In the genomic region with DNA sequence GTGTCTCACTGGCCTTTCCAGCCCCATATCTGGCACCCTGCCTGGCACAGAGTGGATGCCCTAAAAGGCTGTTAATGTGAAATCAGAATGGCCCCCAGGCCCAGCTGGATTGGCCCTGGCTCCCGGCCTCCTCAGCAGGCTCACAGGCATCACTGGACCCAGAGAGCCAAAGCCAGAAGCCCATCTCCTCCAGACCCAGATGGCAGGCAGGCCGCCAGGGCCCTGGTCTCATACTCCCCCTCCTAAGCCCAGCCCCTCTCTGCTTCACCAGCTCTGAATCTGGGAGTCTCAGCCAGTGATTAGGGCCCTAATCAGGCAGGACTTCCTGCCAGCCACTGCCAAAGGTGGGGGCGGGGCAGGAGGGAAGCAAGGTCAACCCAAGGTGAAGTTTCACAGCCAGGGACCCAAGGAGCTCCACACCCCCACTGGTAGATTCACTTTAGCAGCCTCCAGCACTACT, we compare ENCODE assay signal across 8 mouse cellular contexts.
DNase-seq lines count a peak whose midpoint lies in the region; ATAC-seq and TF ChIP-seq lines count a peak whose summit lies in the region.

No protein-coding gene starts in this region.

- no peak overlapping the region; the same call in 1 of the 2 replicates for H3K27ac ChIP-seq in forebrain, postnatal 0 days (ENCODE audit: low read depth, low read length)
- H3K27ac ChIP-seq in hindbrain, postnatal 0 days: peak overlapping the region; percentile 64
- 0 out of 2 replicates have a peak overlapping the region, but pooled peaks have one; percentile 47 for H3K27ac ChIP-seq in liver, embryonic 13.5 days

- peak; percentile 69 for ATAC-seq in forebrain, postnatal 0 days
- peak; percentile 66 for ATAC-seq in hindbrain, postnatal 0 days
- ATAC-seq in liver, embryonic 13.5 days (ENCODE audit: low read depth): peak; percentile 22; the same call in 1 of the 2 replicates
- ATAC-seq in monocyte, adult 5-6 weeks (replicated peaks; ENCODE audit: insufficient number of reproducible peaks, low FRiP score, low TSS enrichment, poor library complexity, severe bottlenecking): no peak

- H3K27me3 ChIP-seq in forebrain, postnatal 0 days (ENCODE audit: insufficient read depth, low read length): no peaks in the 10 kb centered on the region
- no peaks in the 10 kb centered on the region; the same call in 1 of the 2 replicates for H3K27me3 ChIP-seq in hindbrain, postnatal 0 days (ENCODE audit: insufficient read depth, low read length)
- H3K27me3 ChIP-seq in liver, embryonic 13.5 days: peaks cover 15% of the 10 kb centered on the region

- no peaks in the 10 kb centered on the region for H3K36me3 ChIP-seq in forebrain, postnatal 0 days (ENCODE audit: insufficient read depth)
- no peaks in the 10 kb centered on the region for H3K36me3 ChIP-seq in hindbrain, postnatal 0 days (ENCODE audit: insufficient read depth, low read length)
- no peaks in the 10 kb centered on the region for H3K36me3 ChIP-seq in liver, embryonic 13.5 days

- peak; percentile 45 to 52 for DNase-seq in right cerebral cortex, postnatal 10 days (ENCODE audit: low spot score in 2 of 2)
- no peak for DNase-seq in right cerebral cortex, postnatal 14 days
- peak; percentile 46 for DNase-seq in forebrain, postnatal 0 days
- peak; percentile 78 for DNase-seq in hindbrain, postnatal 0 days (ENCODE audit: low spot score)
- no peak for DNase-seq in liver, embryonic 13.5 days
- peak; percentile 52 for DNase-seq in ovary, postnatal 10 days (ENCODE audit: low spot score)
- DNase-seq in cerebellum, adult 11-12 months: no peak

- no peak overlapping the region for H3K4me2 ChIP-seq in forebrain, postnatal 0 days (ENCODE audit: low read depth)
- no peak overlapping the region for H3K4me2 ChIP-seq in hindbrain, postnatal 0 days (ENCODE audit: low read depth, low read length)
- H3K4me2 ChIP-seq in liver, embryonic 13.5 days: no peak overlapping the region

- 23% methylated on average over 3 of the region's 3 CpGs for WGBS in forebrain, postnatal 0 days
- WGBS in hindbrain, postnatal 0 days: 24% methylated on average over 3 of the region's 3 CpGs
- WGBS in liver, embryonic 13.5 days (ENCODE audit: insufficient replicate concordance): 25% methylated on average over 3 of the region's 3 CpGs

- no peaks in the 10 kb centered on the region for H3K4me1 ChIP-seq in forebrain, postnatal 0 days (ENCODE audit: insufficient read depth)
- H3K4me1 ChIP-seq in hindbrain, postnatal 0 days (ENCODE audit: insufficient read depth, low read length): peaks cover 20% of the 10 kb centered on the region
- H3K4me1 ChIP-seq in liver, embryonic 13.5 days (replicated peaks): peaks cover 58% of the 10 kb centered on the region

- no peaks in the 10 kb centered on the region for H3K9me3 ChIP-seq in forebrain, postnatal 0 days (ENCODE audit: low read length)
- no peaks in the 10 kb centered on the region for H3K9me3 ChIP-seq in hindbrain, postnatal 0 days (ENCODE audit: low read length)
- H3K9me3 ChIP-seq in liver, embryonic 13.5 days (replicated peaks): no peaks in the 10 kb centered on the region

- H3K4me3 ChIP-seq in forebrain, postnatal 0 days (ENCODE audit: low read depth, low read length): no peak overlapping the region
- H3K4me3 ChIP-seq in hindbrain, postnatal 0 days (ENCODE audit: low read length): no peak overlapping the region
- no peak overlapping the region for H3K4me3 ChIP-seq in liver, embryonic 13.5 days (replicated peaks)

- no peak for TF ChIP-seq CTCF in forebrain, postnatal 0 days (IDR thresholded peaks at IDR 0.05; ENCODE audit: low read depth)
- TF ChIP-seq CTCF in hindbrain, postnatal 0 days (IDR thresholded peaks at IDR 0.05; ENCODE audit: low read depth): no peak

- no peak overlapping the region for H3K9ac ChIP-seq in forebrain, postnatal 0 days
- no peak overlapping the region for H3K9ac ChIP-seq in hindbrain, postnatal 0 days (replicated peaks; ENCODE audit: low read length)
- no peak overlapping the region for H3K9ac ChIP-seq in liver, embryonic 13.5 days

Comparison
In these comparisons a context has a peak if more than half of its experiments do, and no peak if none do; other contexts are left out.
1. DNase-seq: peak in right cerebral cortex, postnatal 10 days (2 of 2), forebrain, postnatal 0 days (single experiment), hindbrain, postnatal 0 days (single experiment) and ovary, postnatal 10 days (single experiment); none in right cerebral cortex, postnatal 14 days (single experiment), liver, embryonic 13.5 days (single experiment) and cerebellum, adult 11-12 months (single experiment).